Mouse (Mus musculus): Measurements from ENCODE around the gene Lpin1. TPM values are rescaled to one million over a fixed set of nuclear protein-coding genes. Genes with fewer than 3 reads are reported as not detected.
A peak's percentile ranks its signal among the peaks of the same experiment; 100 is the strongest.

Lpin1 gene
- total RNA-seq, 4 experiments from 2014 or later, result 26.7 to 30.0 (median 27.1) TPM

- no peak for DNase-seq (ENCODE audit: low spot score in 2 of 2)
Measured at GRCm38 (mm10) chr12:16577665-16578233, 33.0 kb downstream of the Lpin1 start.

GRCm38 (mm10) chr12:16571278-16571677 lies 39.5 kb downstream of the Lpin1 start:
- no peak for DNase-seq (ENCODE audit: low spot score in 2 of 2)

GRCm38 (mm10) chr12:16570371-16571060 lies 40.2 kb downstream of the Lpin1 start:
- DNase-seq (ENCODE audit: low spot score in 2 of 2), result no peak

GRCm38 (mm10) chr12:16568936-16569650 lies 41.7 kb downstream of the Lpin1 start:
- no peak for DNase-seq (ENCODE audit: low spot score in 2 of 2)

- DNase-seq (ENCODE audit: low spot score in 2 of 2), result no peak
Measured at GRCm38 (mm10) chr12:16568496-16568895, 42.3 kb downstream of the Lpin1 start.

- DNase-seq (ENCODE audit: low spot score in 2 of 2), result no peak
Measured at GRCm38 (mm10) chr12:16568090-16568489, 42.7 kb downstream of the Lpin1 start.

- peak in 1 of 2 experiments; percentile 30 for DNase-seq (ENCODE audit: low spot score in 2 of 2)
Measured at GRCm38 (mm10) chr12:16563427-16563826, 47.3 kb downstream of the Lpin1 start.

GRCm38 (mm10) chr12:16562647-16563046 lies 48.1 kb downstream of the Lpin1 start:
- DNase-seq (ENCODE audit: low spot score in 2 of 2), result no peak

- no peak for DNase-seq (ENCODE audit: low spot score in 2 of 2)
Measured at GRCm38 (mm10) chr12:16562181-16562580, 48.6 kb downstream of the Lpin1 start.

- DNase-seq (ENCODE audit: low spot score in 2 of 2), result no peak
Measured at GRCm38 (mm10) chr12:16557271-16557670, 53.5 kb downstream of the Lpin1 start.

GRCm38 (mm10) chr12:16554171-16554570 lies 56.6 kb downstream of the Lpin1 start:
- DNase-seq (ENCODE audit: low spot score in 2 of 2), result no peak

- DNase-seq (ENCODE audit: low spot score in 2 of 2), result no peak
Measured at GRCm38 (mm10) chr12:16552108-16552771, 58.5 kb downstream of the Lpin1 start.

- DNase-seq (ENCODE audit: low spot score in 2 of 2), result no peak
Measured at GRCm38 (mm10) chr12:16550983-16551454, 59.7 kb downstream of the Lpin1 start.

GRCm38 (mm10) chr12:16548824-16549375 lies 61.9 kb downstream of the Lpin1 start:
- DNase-seq (ENCODE audit: low spot score in 2 of 2), result no peak

- no peak for DNase-seq (ENCODE audit: low spot score in 2 of 2)
Measured at GRCm38 (mm10) chr12:16541606-16542005, 69.2 kb downstream of the Lpin1 start.

GRCm38 (mm10) chr12:16540712-16541111 lies 70.1 kb downstream of the Lpin1 start:
- DNase-seq (ENCODE audit: low spot score in 2 of 2), result no peak

GRCm38 (mm10) chr12:16539965-16540661 lies 70.7 kb downstream of the Lpin1 start:
- DNase-seq (ENCODE audit: low spot score in 2 of 2), result no peak

GRCm38 (mm10) chr12:16533331-16533828 lies 77.4 kb downstream of the Lpin1 start:
- peak; percentile 75 to 78 for DNase-seq (ENCODE audit: low spot score in 2 of 2)

GRCm38 (mm10) chr12:16532860-16533230 lies 77.9 kb downstream of the Lpin1 start:
- no peak for DNase-seq (ENCODE audit: low spot score in 2 of 2)

- no peak for DNase-seq (ENCODE audit: low spot score in 2 of 2)
Measured at GRCm38 (mm10) chr12:16531956-16532859, 78.6 kb downstream of the Lpin1 start.
